Mouse (Mus musculus) testis, adult 2 months (tissue): ENCODE measurements around the gene Ubqln5. TPM values are rescaled to one million over a fixed set of nuclear protein-coding genes. Genes with fewer than 3 reads are reported as not detected.

Source experiments
- H3K27ac ChIP-seq: fragments of 200-500 bp; 2 replicates; pipeline ENCODE4 v1.5.1; 2012; ENCODE audit warnings: low read depth, low read length; ENCODE audit not compliant: control insufficient read depth, insufficient read depth
- H3K27me3 ChIP-seq: fragments of 200-500 bp; 2 replicates; pipeline ENCODE4 v1.6.1; 2012; ENCODE audit warnings: mild to moderate bottlenecking, low read length, moderate library complexity; ENCODE audit not compliant: control insufficient read depth, insufficient read depth
- H3K36me3 ChIP-seq: fragments of 200-500 bp; 2 replicates; pipeline ENCODE4 v1.6.1; 2012; ENCODE audit warnings: mild to moderate bottlenecking, low read length; ENCODE audit not compliant: control insufficient read depth, insufficient read depth
- H3K4me1 ChIP-seq: fragments of 200-500 bp; 2 replicates; pipeline ENCODE4 v1.6.1; 2012; ENCODE audit warnings: low read length; ENCODE audit not compliant: control insufficient read depth, insufficient read depth
- H3K4me3 ChIP-seq: fragments of 200-500 bp; 2 replicates; pipeline ENCODE4 v1.5.1; 2012; ENCODE audit warnings: low read depth, mild to moderate bottlenecking, low read length, moderate library complexity, mixed read lengths; ENCODE audit not compliant: control insufficient read depth
- CTCF ChIP-seq: fragments of 200-500 bp; IDR thresholded peaks from 2 replicates; pipeline ENCODE4 v1.5.1; 2012; ENCODE audit warnings: low read depth, mild to moderate bottlenecking, inconsistent platforms, low read length, moderate library complexity; ENCODE audit not compliant: control insufficient read depth, insufficient read depth, insufficient replicate concordance
- POLR2A ChIP-seq: fragments of 200-500 bp; IDR thresholded peaks from 2 replicates; pipeline ENCODE4 v1.6.1; 2012; ENCODE audit warnings: low read depth, mild to moderate bottlenecking, inconsistent platforms, low read length, moderate library complexity; ENCODE audit not compliant: control insufficient read depth
- polyA plus RNA-seq: library from polyadenylated mRNA; depleted of rRNA; stranded (reverse); fragments of >200 nt; gene quantifications from 2 replicates; pipeline ENCODE4 v1.2.3, GENCODE M21; 2012; rRNA removed

Gene Ubqln5
- polyA plus RNA-seq, 1 experiment, result 101 TPM

DNA sequence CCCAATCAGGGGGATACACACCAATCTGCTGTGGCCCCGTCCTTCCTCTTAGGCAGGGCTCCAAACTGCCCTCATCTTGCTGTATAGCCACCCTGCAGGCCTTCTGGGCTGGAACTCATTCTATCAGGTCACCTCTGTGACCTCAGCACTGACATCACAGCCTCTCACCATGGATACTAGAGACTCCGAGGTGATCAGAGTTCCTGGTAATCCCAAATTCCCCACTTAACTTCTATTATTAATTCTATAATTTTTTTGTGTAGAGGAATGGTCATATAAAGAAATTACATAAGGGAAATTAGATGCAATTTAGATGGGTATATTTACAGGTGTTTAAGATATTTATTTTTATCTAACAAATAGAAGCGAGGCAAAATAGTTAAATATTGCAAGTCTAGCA, 13.6 kb upstream of the Ubqln5 start, which contains the start of gene Ubqln3:
Gene Ubqln3 (minus strand): TSS at position 101 of the 400 bp plus-strand sequence.
- no peaks in the 10 kb centered on the region for H3K4me1 ChIP-seq
- H3K4me3 ChIP-seq, result peak within 1 kb of the TSS; percentile 64
- no peaks in the 10 kb centered on the region for H3K36me3 ChIP-seq
- TF ChIP-seq POLR2A (peak; percentile 57; the same call in 1 of the 2 replicates), CTCF (no peak)
- H3K27me3 ChIP-seq, result no peaks in the 10 kb centered on the region
- peak within 1 kb of the TSS; percentile 52; the same call in 1 of the 2 replicates for H3K27ac ChIP-seq

GRCm38 (mm10) chr7:104137305-104137704, 7.7 kb upstream of the Ubqln5 start, which contains the start of gene Olfr643:
Gene Olfr643, minus strand, starts transcription at chr7:104137405.
- no peak for TF ChIP-seq POLR2A
- no peak for TF ChIP-seq CTCF
- Histone ChIP-seq H3K27me3 (no peaks in the 10 kb centered on the region), H3K4me1 (no peaks in the 10 kb centered on the region), H3K36me3 (no peaks in the 10 kb centered on the region), H3K4me3 (no peak within 1 kb of the TSS), H3K27ac (no peak within 1 kb of the TSS)

DNA sequence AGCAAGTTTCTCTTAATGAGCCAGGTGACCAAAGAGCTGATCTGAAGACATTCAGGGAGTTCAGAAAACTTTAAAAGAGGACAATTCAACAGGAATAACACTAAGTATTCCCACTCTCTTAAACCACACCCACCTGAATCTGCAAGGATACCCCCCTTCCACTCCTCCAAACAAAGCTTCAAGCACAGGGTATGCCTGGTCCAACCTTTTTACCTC, 25.0 kb downstream of the Ubqln5 start, which contains the start of gene Olfr646:
Gene Olfr646 (plus strand): TSS at position 117 of the 216 bp plus-strand sequence.
- Histone ChIP-seq H3K27ac (no peak within 1 kb of the TSS), H3K4me3 (no peak within 1 kb of the TSS), H3K27me3 (no peaks in the 10 kb centered on the region), H3K4me1 (no peaks in the 10 kb centered on the region), H3K36me3 (no peaks in the 10 kb centered on the region)
- TF ChIP-seq CTCF (no peak), POLR2A (no peak)

GRCm38 (mm10) chr7:104103913-104104756, 25.5 kb downstream of the Ubqln5 start:
- no peaks in the 10 kb centered on the region for H3K4me1 ChIP-seq
- no peak overlapping the region for H3K4me3 ChIP-seq
- no peaks in the 10 kb centered on the region for H3K36me3 ChIP-seq
- TF ChIP-seq CTCF, result no peak
- TF ChIP-seq POLR2A, result no peak
- no peak overlapping the region for H3K27ac ChIP-seq
- no peaks in the 10 kb centered on the region for H3K27me3 ChIP-seq

DNA sequence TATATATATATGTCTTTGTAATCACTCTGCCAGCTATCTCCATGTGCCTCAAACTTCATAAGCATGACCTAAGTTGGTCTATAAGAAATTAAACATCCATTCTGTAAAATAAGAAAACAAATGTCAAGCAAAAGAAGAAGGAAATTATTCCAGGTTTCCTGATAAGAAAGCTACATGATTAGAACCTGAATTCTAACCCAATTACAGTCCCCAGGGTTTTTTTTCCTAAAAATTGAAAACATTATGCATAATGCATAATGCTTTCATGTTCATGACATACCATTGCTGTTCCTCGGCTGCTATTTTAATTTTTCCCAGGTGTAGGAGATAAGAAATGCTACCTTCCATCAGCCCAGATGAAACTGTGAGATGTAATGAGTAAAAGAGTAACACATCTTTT, 44.3 kb downstream of the Ubqln5 start, which contains the start of gene Olfr645:
Gene Olfr645 (minus strand): TSS at position 101 of the 400 bp plus-strand sequence.
- no peak for TF ChIP-seq CTCF
- no peak for TF ChIP-seq POLR2A
- no peaks in the 10 kb centered on the region for H3K27me3 ChIP-seq

More for the DNA sequence above, 44.3 kb downstream of the Ubqln5 start, which contains the start of gene Olfr645:
- Histone ChIP-seq H3K27ac (no peak within 1 kb of the TSS), H3K4me3 (no peak within 1 kb of the TSS), H3K4me1 (no peaks in the 10 kb centered on the region), H3K36me3 (no peaks in the 10 kb centered on the region)

Other genes with a start within 250 kb of the Ubqln5 start
- gene Olfr66, start 243.6 kb downstream of the Ubqln5 start, polyA plus RNA-seq, result not detected in 2 replicates
- not detected in 2 replicates for gene Olfr64, start 235.3 kb downstream of the Ubqln5 start, polyA plus RNA-seq
- gene Olfr65, start 226.3 kb downstream of the Ubqln5 start, polyA plus RNA-seq, result not detected in 2 replicates
- gene Olfr631, start 201.0 kb downstream of the Ubqln5 start, polyA plus RNA-seq, result not detected in 2 replicates
- gene Olfr632, start 195.5 kb downstream of the Ubqln5 start, polyA plus RNA-seq, result not detected in 2 replicates
- not detected in 2 replicates for gene Olfr633, start 185.4 kb downstream of the Ubqln5 start, polyA plus RNA-seq
- not detected in 2 replicates for gene Olfr635, start 158.7 kb downstream of the Ubqln5 start, polyA plus RNA-seq
- not detected in 2 replicates for gene Olfr638, start 131.1 kb downstream of the Ubqln5 start, polyA plus RNA-seq
- not detected in 2 replicates for gene Olfr639, start 112.5 kb downstream of the Ubqln5 start, polyA plus RNA-seq
- 0.07 TPM in 1 of 2 replicates, not detected in the other for gene Olfr640, start 104.3 kb downstream of the Ubqln5 start, polyA plus RNA-seq
- gene Olfr641, start 94.4 kb downstream of the Ubqln5 start, polyA plus RNA-seq, result 0.15 TPM in 1 of 2 replicates, not detected in the other
- gene Olfr642, start 77.2 kb downstream of the Ubqln5 start, polyA plus RNA-seq, result 0.53 TPM in 1 of 2 replicates, not detected in the other
- 0.80 and 0.89 TPM in 2 replicates for gene 4930516K23Rik, start 68.4 kb downstream of the Ubqln5 start, polyA plus RNA-seq
- 0.12 TPM in 1 of 2 replicates, not detected in the other for gene Olfr644, start 58.0 kb downstream of the Ubqln5 start, polyA plus RNA-seq
- gene Olfr645, start 44.4 kb downstream of the Ubqln5 start, polyA plus RNA-seq, result 0.02 TPM in 1 of 2 replicates, not detected in the other
- not detected in 2 replicates for gene Olfr646, start 25.0 kb downstream of the Ubqln5 start, polyA plus RNA-seq
- gene Olfr643, start 7.6 kb upstream of the Ubqln5 start, polyA plus RNA-seq, result 0.17 and 0.51 TPM in 2 replicates
- gene Ubqln3, start 13.5 kb upstream of the Ubqln5 start, polyA plus RNA-seq, result 434 and 492 TPM in 2 replicates
- 257 and 316 TPM in 2 replicates for gene Ubqlnl, start 20.7 kb upstream of the Ubqln5 start, polyA plus RNA-seq
- gene Olfm5, start 35.0 kb upstream of the Ubqln5 start, polyA plus RNA-seq, result not detected in 2 replicates
- gene Olfr648, start 53.6 kb upstream of the Ubqln5 start, polyA plus RNA-seq, result 0.07 and 0.09 TPM in 2 replicates
- gene Olfr649, start 66.2 kb upstream of the Ubqln5 start, polyA plus RNA-seq, result not detected in 2 replicates
- 1.9 and 2.4 TPM in 2 replicates for gene Trim6, start 89.0 kb upstream of the Ubqln5 start, polyA plus RNA-seq
- gene Trim34a, start 114.6 kb upstream of the Ubqln5 start, polyA plus RNA-seq, result 1.0 and 1.2 TPM in 2 replicates
- gene Trim5, start 158.3 kb upstream of the Ubqln5 start, polyA plus RNA-seq, result 0.11 and 0.16 TPM in 2 replicates
- 0.54 and 1.1 TPM in 2 replicates for gene Trim12a, start 185.6 kb upstream of the Ubqln5 start, polyA plus RNA-seq
- 0.24 and 0.74 TPM in 2 replicates for gene Trim34b, start 199.6 kb upstream of the Ubqln5 start, polyA plus RNA-seq
- gene Trim12c, start 223.5 kb upstream of the Ubqln5 start, polyA plus RNA-seq, result 0.40 and 0.98 TPM in 2 replicates
- gene Trim30b, start 240.1 kb upstream of the Ubqln5 start, polyA plus RNA-seq, result 0.07 and 0.08 TPM in 2 replicates